Mouse (Mus musculus): ENCODE measurements around the gene Gm49388.
"Not testable (repeated sequence)": the region's sequence is repeated elsewhere in the genome, so short reads cannot be mapped to it uniquely, and the experiment has no call there.

Gene Gm49388

DNA sequence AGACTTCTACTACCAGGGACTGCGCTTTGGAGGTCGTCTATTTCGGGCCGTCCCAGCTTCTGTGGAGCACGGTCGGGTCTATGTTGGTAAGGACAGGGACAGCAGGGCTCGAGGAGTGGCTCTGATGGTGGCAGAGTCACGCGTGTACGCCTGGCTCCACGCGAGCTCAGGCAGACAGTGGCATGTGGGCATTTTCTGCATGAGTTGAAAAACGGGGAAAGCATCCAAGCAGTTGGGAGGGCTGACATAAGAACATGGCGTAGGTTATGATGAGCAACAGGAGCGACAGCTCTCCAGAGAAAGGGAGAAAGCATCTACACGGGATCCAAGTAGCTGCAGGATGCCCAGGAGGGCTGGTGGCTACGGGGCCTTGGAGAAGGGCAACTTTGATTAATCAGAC is 16.9 kb downstream of the Gm49388 start:
- DNase-seq (ENCODE audit: low spot score): no peak

GRCm38 (mm10) chr7:127808821-127809220 is 23.4 kb downstream of the Gm49388 start:
- DNase-seq (ENCODE audit: low spot score): no peak

DNA sequence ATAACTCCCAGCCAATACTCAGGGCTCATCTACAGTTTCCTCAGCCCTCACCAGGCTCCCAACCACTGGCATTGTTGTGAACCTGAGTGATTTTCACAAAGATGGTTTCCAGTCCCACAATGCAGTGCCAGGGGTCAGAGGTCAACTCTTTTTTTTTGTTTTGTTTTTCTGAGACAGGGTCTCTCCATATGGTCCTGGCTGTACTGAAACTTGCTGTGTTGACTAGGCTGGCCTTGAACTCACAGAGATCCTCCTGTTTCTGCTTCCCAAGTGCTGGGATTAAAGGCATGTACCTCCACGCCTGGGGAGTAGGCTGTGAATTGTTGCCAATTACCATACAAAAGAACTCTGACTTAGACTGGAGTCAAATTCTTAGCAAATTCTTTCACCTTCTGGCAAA is 24.4 kb downstream of the Gm49388 start:
- no peak for DNase-seq (ENCODE audit: low spot score)

DNA sequence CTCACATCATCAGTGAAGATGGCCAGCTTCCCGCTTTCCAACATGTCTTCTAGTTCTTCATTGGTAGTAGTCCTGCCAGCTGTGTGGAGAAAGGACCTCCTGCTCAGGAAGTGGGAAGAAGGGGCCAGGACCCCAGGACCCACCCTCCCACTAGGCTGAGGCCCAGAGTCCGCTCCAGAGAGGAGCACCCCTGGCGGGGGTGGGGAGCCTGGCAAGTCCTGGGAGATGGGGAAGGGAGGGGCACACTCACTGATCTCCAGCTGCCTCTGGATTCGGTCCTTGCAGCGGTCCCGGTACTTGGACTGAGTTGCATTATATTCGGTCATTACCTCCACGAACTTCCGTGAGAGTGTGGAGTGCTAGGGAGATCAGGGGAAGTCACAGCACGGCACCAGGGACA is 25.2 kb downstream of the Gm49388 start:
- no peak for DNase-seq (ENCODE audit: low spot score)

- DNase-seq (ENCODE audit: low spot score): no peak
Observed at GRCm38 (mm10) chr7:127811240-127811639, 25.8 kb downstream of the Gm49388 start.

GRCm38 (mm10) chr7:127812292-127812691 is 26.9 kb downstream of the Gm49388 start:
- no peak for DNase-seq (ENCODE audit: low spot score)

GRCm38 (mm10) chr7:127813821-127814220 is 28.4 kb downstream of the Gm49388 start:
- DNase-seq (ENCODE audit: low spot score): no peak

DNA sequence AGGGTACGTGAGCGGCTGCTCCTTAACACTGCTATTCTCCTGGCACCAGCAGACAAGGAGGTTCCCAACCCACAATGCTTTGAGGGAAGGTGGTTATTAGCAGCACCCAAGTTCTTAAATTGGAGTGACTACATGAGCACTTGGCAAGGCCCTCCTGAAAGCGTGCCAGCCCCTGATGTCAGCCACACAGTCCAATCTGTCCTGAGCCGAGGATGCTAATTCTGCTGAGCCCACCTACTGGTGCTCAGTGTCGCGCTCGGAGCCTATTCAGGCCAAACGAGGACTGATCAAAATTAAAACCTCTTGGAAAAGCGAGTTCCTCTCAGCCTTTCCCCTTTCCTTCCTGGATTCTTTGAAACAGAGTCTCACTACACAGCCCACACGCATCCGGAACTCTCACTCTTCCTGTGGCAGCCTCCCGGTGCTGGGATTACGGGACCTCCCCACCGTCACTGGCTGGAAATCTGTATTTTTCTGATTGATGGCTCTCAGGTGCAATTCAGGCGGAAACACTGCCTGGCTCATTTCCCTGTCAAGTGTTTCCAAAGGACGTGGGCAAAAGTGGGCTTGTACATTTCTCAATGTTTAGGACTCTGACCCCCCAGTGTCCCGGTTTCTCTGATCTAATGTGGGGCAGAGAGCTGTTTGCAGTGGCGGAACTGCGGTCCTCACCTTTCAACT is 29.0 kb downstream of the Gm49388 start:
- no peak for DNase-seq (ENCODE audit: low spot score)

- no peak for DNase-seq (ENCODE audit: low spot score)
Observed at GRCm38 (mm10) chr7:127815116-127815665, 29.8 kb downstream of the Gm49388 start.

DNA sequence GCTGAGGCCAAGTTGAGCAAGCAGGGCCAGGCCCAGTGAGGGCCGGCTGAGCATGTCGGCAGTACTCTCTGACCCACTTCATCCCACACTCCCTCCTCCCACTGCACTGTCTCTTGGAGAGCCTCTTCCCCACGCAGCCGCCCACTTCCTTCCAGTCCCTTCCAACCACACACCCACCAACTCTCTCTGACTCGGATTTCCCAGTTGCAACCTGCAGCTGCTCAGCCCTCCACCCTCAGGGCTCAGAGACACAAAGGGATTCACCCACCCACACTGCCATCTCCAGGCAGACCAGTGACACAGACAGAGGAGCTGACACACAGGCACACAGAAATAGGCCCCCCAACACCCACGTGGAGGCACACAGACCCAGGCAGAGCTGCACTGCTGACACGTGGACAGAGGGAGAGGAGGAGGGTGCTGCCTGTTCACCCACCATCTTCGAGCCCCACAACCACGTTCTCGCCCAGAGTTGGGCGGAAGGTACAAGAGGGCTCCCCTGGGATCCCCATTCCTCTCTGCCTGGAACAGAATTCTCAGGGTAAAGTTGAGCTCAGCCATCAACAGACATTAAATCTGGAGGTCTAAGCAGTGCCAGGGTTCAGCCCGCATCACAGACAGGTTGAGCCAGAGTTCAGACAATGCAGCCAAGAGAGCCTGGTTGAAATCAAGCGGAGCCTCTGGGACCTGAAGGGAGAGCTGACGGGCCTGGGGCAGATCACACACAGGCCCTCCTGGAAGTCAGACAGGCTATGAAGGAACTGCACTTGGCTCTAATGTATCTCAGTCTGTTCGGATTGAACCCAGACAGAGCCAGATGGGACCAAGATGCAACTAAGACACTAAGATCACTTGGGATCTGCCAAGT is 30.8 kb downstream of the Gm49388 start:
- DNase-seq (ENCODE audit: low spot score): no peak

DNA sequence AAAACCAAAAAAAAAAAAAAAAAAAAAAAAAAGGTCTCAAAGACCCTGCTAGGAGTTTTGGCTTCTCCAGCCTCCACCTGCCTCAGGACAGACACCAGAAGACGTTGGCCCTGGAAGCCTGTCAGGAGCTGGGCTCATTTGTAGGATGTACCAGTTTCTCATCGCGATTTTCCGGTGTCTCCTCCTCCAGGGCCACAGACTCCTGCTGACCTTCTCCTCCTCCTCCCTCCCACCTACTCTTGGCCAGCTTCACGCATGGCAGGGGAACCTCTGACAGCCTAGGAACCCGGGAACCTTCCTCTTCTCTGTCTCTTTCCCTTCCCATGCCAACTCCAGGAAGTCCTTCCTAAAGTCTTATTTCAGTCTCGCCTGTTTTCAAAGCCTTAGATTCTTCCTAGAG is 31.6 kb downstream of the Gm49388 start:
- DNase-seq (ENCODE audit: low spot score): no peak

- DNase-seq (ENCODE audit: low spot score): no peak
Observed at GRCm38 (mm10) chr7:127817776-127818175, 32.4 kb downstream of the Gm49388 start.

DNA sequence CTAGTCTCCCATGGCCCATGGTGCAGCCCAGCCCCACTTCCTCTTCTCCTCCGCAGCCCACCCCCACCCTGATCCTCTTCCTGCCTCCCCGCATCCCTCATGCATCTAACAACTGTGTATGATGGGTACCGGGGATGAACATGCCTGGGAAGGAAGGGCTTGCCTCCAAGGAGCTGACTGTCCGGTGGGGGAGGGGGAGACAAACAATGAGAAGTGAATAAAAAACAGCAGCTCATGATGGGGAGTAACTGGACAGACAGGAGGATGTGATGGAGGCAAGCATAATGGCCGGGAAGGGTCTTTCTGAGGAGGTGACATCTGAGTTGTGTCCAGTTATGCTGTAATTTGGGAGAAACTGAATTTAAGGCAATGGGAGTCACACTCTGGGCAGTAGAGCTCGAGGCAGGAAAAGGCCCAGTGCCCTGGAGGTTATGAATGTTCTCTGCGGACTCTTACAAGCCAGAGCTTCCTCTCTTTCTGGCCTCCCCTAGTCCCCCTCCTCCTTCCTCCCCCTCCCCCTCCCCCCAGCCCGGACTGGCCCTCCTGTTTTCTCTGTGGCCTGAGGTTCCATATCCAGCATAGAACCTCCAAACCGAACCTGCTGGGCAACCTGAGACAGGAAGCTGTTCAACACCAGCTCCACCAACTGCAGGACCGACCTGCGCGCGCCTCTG is 35.6 kb downstream of the Gm49388 start:
- DNase-seq (ENCODE audit: low spot score): no peak

GRCm38 (mm10) chr7:127822494-127822893 is 37.1 kb downstream of the Gm49388 start:
- no peak for DNase-seq (ENCODE audit: low spot score)

GRCm38 (mm10) chr7:127823236-127824171 is 38.1 kb downstream of the Gm49388 start:
- no peak for DNase-seq (ENCODE audit: low spot score)

DNA sequence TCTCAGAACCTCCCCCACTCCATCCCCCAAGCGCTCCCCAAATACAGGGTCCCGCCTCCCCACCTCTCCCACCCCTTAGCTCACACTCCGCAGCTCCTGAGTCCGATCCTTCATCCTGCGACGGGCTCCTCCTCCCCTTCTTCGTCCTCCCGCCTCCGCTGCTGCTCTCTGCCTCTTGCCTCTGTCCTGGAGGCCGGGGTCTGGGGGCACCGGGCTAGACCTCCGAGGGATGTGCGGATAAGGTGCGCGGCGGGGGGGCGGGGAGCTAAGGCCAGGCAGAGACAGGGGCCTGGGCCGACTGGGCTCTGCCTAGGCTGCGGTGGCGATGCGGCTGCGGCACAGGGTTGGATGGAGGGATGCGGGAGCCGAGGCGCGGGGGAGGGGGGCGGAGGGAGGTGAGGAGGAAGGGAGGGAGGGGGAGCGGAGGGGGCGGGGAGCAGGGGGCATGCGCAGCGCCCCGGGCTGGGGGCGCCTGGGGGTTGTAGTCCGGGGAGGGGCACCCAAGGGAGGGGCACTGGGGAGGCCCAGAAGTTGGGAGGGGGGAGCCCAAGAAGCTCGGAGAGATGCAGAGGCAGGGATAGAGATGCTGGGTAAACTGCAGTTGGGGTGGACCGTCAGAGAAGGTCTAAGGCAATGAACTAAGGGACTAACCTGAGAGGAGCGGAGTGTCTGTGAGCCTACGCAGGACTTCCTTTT is 38.9 kb downstream of the Gm49388 start, which contains the start of the genes Stx4a and Stx1b:
Gene Stx4a (plus strand): TSS at position 119 of the 696 bp plus-strand sequence.
Gene Stx1b (minus strand): TSS at position 374 of the 696 bp plus-strand sequence.
- no peak for DNase-seq (ENCODE audit: low spot score)

- DNase-seq (ENCODE audit: low spot score): no peak
Observed at GRCm38 (mm10) chr7:127835550-127835949, 50.1 kb downstream of the Gm49388 start.

DNA sequence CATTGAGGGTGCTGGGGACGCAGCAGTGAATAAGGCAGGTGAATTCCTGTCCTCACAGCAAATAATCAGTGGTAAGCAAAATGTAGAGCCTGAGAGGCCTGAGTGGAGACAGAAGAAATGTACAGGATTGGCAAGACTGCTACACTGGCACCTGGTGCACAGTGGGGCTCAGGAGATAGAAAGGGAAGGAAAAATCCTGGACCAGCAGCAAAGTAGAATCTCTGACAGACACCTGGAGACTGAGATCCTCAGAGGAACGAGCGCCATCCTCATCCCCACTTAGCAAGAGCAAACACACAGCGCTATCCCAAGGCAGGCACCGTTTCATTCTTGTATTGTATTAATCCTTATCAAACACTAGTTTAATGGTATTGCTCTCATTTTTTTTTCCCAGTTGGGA is 52.1 kb downstream of the Gm49388 start:
- no peak for DNase-seq (ENCODE audit: low spot score)

DNA sequence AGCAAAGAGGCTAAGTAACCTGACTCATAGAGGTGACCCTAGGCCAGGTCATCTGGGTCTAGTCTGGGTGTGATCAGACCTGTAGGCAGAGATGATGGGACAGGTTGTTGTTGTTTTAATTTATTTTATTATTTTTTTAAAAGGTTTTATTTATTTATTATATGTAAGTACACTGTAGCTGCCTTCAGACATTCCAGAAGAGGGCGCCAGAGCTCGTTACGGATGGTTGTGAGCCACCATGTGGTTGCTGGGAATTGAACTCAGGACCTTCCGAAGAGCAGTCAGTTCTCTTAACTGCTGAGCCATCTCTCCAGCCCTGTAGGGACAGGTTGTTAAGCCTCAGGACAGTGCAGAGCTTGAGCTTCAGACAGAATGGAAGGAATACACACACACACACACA is 52.5 kb downstream of the Gm49388 start:
- not testable (repeated sequence) for DNase-seq (ENCODE audit: low spot score)

DNA sequence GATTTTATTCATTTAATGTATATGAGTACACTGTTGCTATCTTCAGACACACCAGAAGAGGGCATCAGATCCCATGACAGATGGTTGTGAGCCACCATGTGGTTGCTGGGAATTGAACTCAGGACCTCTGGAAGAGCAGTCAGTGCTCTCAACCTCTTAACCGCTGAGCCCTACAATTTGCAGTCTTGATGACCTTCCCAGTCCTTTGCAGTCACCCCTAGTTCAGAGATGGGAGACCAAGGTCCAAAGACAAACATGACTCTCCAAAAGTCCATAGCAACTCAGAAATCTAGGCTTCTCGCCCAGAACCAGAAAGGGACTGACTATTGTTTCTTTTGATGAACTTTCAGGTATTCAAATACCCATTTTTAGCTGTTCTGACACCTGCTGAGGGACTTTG is 54.6 kb downstream of the Gm49388 start:
- not testable (repeated sequence) for DNase-seq (ENCODE audit: low spot score)

- peak; percentile 23 for DNase-seq (ENCODE audit: low spot score)
Observed at GRCm38 (mm10) chr7:127840886-127841285, 55.5 kb downstream of the Gm49388 start.

All from ovary, postnatal 10 days (tissue).